Mouse (Mus musculus): ENCODE measurements around the gene Higd2a.

DNA sequence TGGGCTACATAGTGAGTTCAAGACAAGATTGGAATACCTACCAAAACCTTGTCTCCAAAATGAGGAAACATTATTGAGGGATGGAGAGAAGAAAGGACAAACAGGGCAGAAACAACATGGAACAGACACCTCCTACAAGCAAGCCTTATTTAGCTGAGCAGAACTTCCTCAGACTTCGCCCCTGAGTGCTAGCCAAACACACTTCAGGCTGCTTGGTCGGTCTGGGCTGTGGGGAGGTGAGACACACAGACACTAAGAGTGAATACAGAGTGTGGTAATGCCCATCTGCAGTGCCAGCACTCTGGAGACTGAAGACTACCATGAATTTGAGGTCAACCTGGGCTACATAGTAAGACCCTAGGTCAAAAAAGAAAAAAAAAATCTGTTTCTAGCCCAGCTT is 30.4 kb upstream of the Higd2a start:
- TF ChIP-seq CTCF (conservative IDR thresholded peaks at IDR 0.05 in 1 of 2, IDR thresholded peaks at IDR 0.05 in 1 of 2; ENCODE audit: low read depth in 2 of 2, low read length in 2 of 2), result no peak
- no peak for TF ChIP-seq RAD21 (IDR thresholded peaks at IDR 0.05; ENCODE audit: low read depth, low read length)
- no peak for TF ChIP-seq ETS1 (conservative IDR thresholded peaks at IDR 0.05; ENCODE audit: low read depth, low read length)
- TF ChIP-seq USF1 (IDR thresholded peaks at IDR 0.05; ENCODE audit: low read depth, low read length), result no peak
- no peak for TF ChIP-seq POLR2A (IDR thresholded peaks at IDR 0.05; ENCODE audit: low read depth, low read length)
- no peak for TF ChIP-seq GABPA (IDR thresholded peaks at IDR 0.05; ENCODE audit: insufficient replicate concordance, low read depth, low read length)

Measured in CH12.LX (cell line).